Mouse (Mus musculus): ENCODE results near the gene 3110082I17Rik. TPM values are rescaled to one million over a fixed set of nuclear protein-coding genes. Genes with fewer than 3 reads are reported as not detected.

Gene 3110082I17Rik
- total and polyA plus RNA-seq, 3 experiments, result 41.2 to 100.0 (median 46.9) TPM

DNA sequence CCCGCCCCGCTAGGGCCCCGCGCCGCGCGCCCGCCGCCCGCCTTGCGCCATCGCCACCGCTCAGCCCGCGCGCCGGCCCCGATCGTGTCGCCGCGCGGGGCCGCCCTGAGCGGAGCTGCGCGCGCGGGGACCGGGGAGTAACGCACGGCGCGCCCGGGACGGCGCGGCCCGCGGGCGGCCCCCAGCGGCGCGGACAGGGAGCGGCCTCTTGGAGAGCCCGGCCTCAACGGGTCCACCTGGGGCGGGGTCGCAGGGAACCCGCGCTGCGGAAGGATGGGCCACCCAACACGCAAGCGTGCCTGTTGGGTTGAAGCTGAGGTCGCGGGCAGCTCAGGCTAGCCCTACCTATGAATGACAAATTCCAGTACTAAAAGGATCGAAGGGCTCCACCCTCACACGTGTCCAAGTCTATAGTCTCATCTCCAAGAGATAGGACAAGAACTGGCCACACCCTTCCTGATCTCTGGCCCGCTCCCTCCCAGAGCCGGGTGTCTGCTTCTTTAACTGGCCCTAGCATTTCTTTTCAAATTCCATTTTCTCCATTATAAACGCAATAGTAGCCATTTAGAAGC lies 134.8 kb downstream of the 3110082I17Rik start, which contains the start of gene Adap1:
TSS of gene Adap1 (minus strand) at position 228 of the 572 bp plus-strand sequence.
- Histone ChIP-seq H3K9ac (ENCODE audit: insufficient read depth, low read depth) (peak within 1 kb of the TSS; percentile 94), H3K27me3 (replicated peaks) (no peaks in the 10 kb centered on the region), H3K9me3 (replicated peaks; ENCODE audit: low read length) (no peaks in the 10 kb centered on the region), H3K79me2 (replicated peaks; ENCODE audit: control insufficient read depth, extremely low read depth, insufficient read depth, poor library complexity, severe bottlenecking) (peaks cover 40% of the 10 kb centered on the region), H3K4me2 (ENCODE audit: insufficient read depth, low read depth, poor library complexity, severe bottlenecking) (peak within 1 kb of the TSS; percentile 76), H3K27ac (ENCODE audit: insufficient read depth, low read depth) (peak within 1 kb of the TSS; percentile 76), H3K4me3 (replicated peaks in 1 of 3; ENCODE audit: low read depth in 2 of 3, low read length in 2 of 3, poor library complexity in 1 of 3) (peak within 1 kb of the TSS; percentile 68 to 97 (median 78)), H3K36me3 (replicated peaks in 1 of 2; ENCODE audit: control insufficient read depth in 1 of 2, insufficient read depth in 1 of 2, low read length in 1 of 2) (peaks cover 0 to 4% of the 10 kb centered on the region in 2 experiments), H3K4me1 (ENCODE audit: control insufficient read depth in 1 of 2, insufficient read depth in 2 of 2) (peaks cover 15 to 44% of the 10 kb centered on the region in 2 experiments)
- in situ Hi-C loops (cut with MboI; ENCODE audit: low pct_ligation_motif_present, low pct_unique_long_range_greater_than_20kb, low sequenced_read_pairs) (loop anchor here (5.0 kb wide), 1 partner anchor 43 kb away; no protein-coding TSS in a partner anchor), dilution Hi-C loops (cut with MboI; ENCODE audit: extremely low pct_ligation_motif_present, extremely low pct_unique_long_range_greater_than_20kb, low sequenced_read_pairs) (no loop called here)
- DNase-seq (ENCODE audit: extremely low read depth), result peak; percentile 46
- TF ChIP-seq POLR2A (IDR thresholded peaks at IDR 0.05; ENCODE audit: low read depth, low read length) (peak; percentile 35; the same call in 1 of the 2 replicates), NRF1 (IDR thresholded peaks at IDR 0.05; ENCODE audit: low read depth, low read length) (peak; percentile 52), JUN (IDR thresholded peaks at IDR 0.05; ENCODE audit: insufficient read depth, low read depth, low read length) (no peak), MEF2A (IDR thresholded peaks at IDR 0.05; ENCODE audit: borderline replicate concordance, low read depth, low read length) (no peak; the same call in 1 of the 2 replicates), ZMIZ1 (IDR thresholded peaks at IDR 0.05; ENCODE audit: low read depth, low read length) (no peak), RCOR1 (conservative IDR thresholded peaks at IDR 0.05; ENCODE audit: low read depth, low read length) (no peak), TBP (conservative IDR thresholded peaks at IDR 0.05; ENCODE audit: low read depth, low read length) (no peak), HCFC1 (IDR thresholded peaks at IDR 0.05; ENCODE audit: low read depth, low read length) (no peak), BHLHE40 (IDR thresholded peaks at IDR 0.05; ENCODE audit: low read depth, low read length) (0 out of 2 replicates have a peak, but pooled peaks have one; percentile 36), ETS1 (conservative IDR thresholded peaks at IDR 0.05; ENCODE audit: low read depth, low read length) (no peak), KAT2A (IDR thresholded peaks at IDR 0.05; ENCODE audit: insufficient replicate concordance, low read length) (no peak), MXI1 (IDR thresholded peaks at IDR 0.05; ENCODE audit: low read depth, low read length) (no peak), EP300 (IDR thresholded peaks at IDR 0.05; ENCODE audit: low read length) (no peak), IRF4 (IDR thresholded peaks at IDR 0.05; ENCODE audit: low read depth, low read length) (peak; percentile 40; the same call in 1 of the 2 replicates), ZNF384 (IDR thresholded peaks at IDR 0.05; ENCODE audit: low read depth, low read length) (no peak), SMC3 (IDR thresholded peaks at IDR 0.05; ENCODE audit: low read depth, low read length) (peak; percentile 74), TCF12 (IDR thresholded peaks at IDR 0.05; ENCODE audit: low read depth, low read length) (0 out of 2 replicates have a peak, but pooled peaks have one; percentile 48), CHD1 (IDR thresholded peaks at IDR 0.05; ENCODE audit: low read depth, low read length) (no peak), SIN3A (IDR thresholded peaks at IDR 0.05; ENCODE audit: low read length) (0 out of 2 replicates have a peak, but pooled peaks have one; percentile 9), PAX5 (IDR thresholded peaks at IDR 0.05; ENCODE audit: low read length) (no peak), MAZ (IDR thresholded peaks at IDR 0.05; ENCODE audit: low read depth, low read length) (no peak), NELFE (IDR thresholded peaks at IDR 0.05; ENCODE audit: low read depth, low read length) (no peak), MAX (IDR thresholded peaks at IDR 0.05; ENCODE audit: low read length) (no peak), ZC3H11A (IDR thresholded peaks at IDR 0.05; ENCODE audit: low read depth, low read length) (peak; percentile 1; the same call in 1 of the 2 replicates), MYC (IDR thresholded peaks at IDR 0.05; ENCODE audit: low read depth, low read length) (no peak), JUND (conservative IDR thresholded peaks at IDR 0.05; ENCODE audit: low read depth, low read length) (no peak), POLR2AphosphoS2 (IDR thresholded peaks at IDR 0.05; ENCODE audit: low read depth, low read length) (no peak), CTCF (conservative IDR thresholded peaks at IDR 0.05 in 1 of 2, IDR thresholded peaks at IDR 0.05 in 1 of 2; ENCODE audit: low read depth in 2 of 2, low read length in 2 of 2) (peak in 1 of 2 experiments; percentile 81; a peak in 2 of 4 replicates), USF1 (IDR thresholded peaks at IDR 0.05; ENCODE audit: low read depth, low read length) (no peak), RAD21 (IDR thresholded peaks at IDR 0.05; ENCODE audit: low read depth, low read length) (peak; percentile 73)

All from CH12.LX (cell line).